Mouse (Mus musculus) left cerebral cortex, adult 11 months (tissue): ENCODE measurements at regions not wholly inside any gene's neighbourhood (a gene's known extent, or its start where the extent isn't known, plus 50 kb on each side); places are given as distances from the start of the nearest gene placed in this dataset.

Experiments
- DNase-seq: peaks from one replicate; pipeline ENCODE4 v3.0.0; 2022; ENCODE audit warnings: low spot score

DNA sequence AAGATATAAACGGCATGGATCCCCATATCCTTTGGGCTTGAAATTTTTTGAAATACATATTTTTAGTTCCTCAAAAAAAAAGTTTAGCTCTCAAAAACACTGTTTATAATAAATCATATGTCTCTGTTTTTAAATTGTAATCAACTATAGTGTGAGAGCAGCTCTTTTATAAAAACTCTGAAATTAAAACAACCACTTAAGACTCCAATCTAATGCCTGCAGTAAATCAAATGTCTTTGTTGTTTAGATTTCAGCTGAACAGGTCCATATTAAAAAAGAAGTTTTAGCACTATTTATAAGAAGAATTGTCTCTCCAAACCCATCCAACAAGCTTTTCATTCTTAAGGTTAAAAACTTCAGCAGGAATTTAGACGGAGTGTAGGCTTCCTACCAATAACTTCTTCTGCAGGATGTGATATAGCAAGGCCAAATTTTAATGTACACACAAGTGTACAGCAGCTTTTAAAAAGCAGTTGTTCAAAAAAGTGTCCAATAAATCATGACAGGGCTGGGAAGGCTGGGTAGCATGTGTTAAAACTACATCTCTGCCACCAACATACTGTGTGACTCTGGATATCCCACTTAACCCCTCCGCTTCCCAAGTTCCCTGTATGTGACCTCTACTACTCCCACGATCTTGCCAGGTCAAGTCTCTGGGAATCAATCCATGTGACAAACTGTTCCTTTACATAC, 160.6 kb upstream of the Paip1 start:
- DNase-seq, result no peak

DNA sequence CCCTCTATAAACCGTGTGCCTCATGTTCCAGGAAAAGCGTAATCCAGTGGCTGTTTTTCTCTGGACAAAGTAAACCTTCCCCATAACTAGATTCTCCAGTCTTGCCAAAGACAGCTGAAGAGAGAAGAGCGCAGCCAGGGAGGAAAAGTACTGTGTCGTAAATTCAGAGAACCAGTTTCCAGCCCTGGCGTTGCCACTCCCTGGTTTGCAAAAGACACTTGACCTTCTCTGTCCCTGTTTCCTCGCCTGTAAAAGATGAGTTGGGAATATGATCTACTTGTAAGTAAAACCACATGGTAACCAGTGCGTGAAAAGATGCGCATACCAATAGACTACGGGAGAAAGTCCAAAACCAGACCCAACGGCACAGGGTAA, 160.1 kb upstream of the Paip1 start:
- DNase-seq, result no peak

DNA sequence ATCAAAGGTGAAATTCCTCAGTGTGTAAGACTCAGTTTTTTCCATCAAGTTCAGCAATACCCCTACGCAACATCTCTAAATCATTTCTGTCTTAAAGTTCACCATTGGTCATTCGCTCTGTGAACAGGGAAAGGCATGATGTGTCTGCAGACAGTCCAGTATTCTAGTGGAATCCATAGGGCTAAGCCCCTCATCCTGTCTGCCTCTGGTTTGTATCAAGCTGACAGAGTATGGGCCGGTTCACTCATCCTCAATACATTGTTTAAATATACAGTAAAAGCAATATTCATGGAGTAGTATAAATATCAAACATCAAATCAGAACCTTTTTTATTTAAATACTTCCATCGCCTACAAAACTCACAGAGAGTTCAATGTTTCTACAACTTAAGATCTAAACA, 152.9 kb upstream of the Paip1 start:
- DNase-seq, result no peak

DNA sequence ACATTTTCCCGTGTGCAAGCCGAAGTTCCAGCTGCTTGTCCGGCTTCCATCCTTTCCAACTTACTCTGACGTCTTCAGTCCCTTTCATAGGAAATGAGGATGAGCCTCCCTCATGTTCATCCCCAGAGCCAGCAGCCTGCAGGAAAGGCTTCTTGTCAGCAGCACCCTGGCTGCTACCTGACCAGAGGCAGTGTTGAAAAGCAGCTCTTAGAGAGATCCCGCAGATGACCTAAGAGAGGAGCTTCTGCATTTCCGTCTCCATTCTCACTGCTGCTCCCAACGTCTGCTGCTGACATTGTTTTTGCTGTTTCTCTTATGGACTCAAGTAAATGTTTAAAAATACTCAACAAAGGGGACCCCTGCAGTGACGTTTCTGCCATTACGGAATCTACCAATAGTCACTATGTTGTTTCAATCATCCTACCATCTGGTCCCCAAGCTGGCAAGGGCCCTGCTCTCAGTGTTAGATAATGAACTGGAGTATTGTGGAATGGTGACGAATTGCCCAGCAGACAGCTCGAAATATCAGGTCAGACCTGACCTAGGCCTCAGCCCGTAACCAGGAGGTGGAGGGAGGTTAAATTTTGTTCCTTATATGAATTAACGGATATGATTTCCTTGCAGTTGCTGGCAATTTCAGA, 151.0 kb upstream of the Paip1 start:
- no peak for DNase-seq

DNA sequence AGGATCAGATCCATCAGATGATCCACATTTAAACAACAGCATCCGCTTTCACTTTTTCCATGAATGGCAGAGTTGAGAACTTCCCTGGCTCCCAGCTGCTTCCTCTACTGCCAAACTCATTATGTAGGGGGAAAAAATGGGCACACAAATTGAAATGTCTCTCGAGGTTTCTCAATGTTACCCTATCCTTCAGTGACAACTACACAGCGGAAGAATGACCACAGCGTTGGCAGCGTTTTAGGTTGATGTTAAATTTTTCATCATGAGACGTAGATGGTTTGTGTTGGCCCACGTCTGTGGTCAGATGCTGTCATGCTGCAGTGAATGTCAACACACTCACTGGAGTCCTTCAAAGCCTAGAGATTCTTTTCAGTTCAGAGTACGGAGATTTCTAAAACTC, 149.0 kb upstream of the Paip1 start:
- DNase-seq, result no peak

DNA sequence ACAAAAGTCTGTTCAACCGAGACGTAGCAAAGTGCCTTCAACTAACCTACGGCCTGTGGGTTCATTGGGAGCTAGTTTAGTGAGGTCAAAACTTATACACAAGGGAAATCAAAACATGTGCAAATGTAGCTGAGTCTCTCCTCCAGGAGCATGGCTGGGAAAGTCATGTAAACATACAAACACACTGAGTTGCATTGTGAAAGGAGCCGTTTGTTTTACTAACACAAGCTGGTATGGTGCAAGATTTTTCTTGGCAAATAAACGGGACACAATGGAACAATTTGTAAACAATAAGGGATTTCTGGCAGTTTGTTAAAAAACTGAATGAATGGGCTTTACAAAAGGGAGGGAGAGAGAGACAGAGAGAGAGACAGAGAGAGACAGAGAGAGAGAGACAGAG, 147.8 kb upstream of the Paip1 start:
- no peak for DNase-seq

DNA sequence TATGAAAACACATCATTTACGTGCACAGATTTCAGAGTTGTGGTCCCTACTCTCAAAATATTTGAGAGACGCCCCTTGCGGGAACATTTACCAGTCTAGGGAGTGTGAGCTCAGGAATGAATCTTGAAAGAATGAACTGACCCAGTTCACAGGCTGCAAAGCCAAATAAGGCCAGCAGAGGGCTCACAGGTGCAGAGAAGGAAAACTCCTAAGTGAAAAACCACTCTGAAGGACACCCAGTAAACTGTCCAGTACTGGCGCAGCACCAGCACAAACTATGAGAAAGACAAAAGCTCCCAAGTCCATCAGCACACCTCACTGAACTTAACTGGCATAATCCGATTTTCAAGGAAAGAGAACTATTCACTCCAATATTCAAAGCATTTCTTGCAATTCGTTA, 145.0 kb upstream of the Paip1 start:
- peak; percentile 11 for DNase-seq

DNA sequence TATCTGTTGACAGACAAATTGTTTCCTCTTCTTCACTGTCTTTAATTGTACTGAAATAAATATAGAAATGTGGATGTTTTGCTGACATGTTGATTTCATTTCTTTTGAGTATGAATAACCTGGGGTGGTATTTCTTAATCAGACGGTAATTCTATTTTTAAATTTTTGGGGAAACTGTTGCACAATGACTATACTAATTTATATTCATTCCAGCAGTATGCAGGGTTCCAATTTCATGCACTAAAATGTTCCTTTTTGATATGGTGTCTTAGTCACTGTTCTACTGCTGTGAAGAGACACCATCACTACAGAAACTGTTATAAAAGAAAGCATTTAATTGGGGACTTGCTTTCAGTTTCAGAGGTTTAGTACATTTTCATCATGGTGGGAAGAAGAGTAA, 119.2 kb upstream of the Paip1 start:
- no peak for DNase-seq

DNA sequence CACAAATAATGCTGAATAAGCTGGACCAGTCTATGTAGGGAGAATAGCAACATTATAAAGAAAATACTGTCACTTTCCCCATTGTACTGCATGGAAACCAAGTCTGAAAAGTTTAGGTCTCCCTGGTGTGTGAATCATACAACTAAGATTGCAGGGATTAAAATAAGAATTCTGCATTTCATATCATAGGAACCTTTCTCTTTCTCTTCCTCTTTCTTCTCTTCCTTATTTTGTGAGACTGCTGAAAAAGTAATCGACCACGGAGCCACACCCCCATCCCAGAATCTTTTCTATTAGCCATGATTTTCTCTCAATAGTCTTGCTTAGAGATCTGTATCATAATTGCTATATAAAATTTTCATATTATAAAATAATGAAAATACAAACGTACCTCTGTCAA, 118.4 kb upstream of the Paip1 start:
- DNase-seq, result no peak

DNA sequence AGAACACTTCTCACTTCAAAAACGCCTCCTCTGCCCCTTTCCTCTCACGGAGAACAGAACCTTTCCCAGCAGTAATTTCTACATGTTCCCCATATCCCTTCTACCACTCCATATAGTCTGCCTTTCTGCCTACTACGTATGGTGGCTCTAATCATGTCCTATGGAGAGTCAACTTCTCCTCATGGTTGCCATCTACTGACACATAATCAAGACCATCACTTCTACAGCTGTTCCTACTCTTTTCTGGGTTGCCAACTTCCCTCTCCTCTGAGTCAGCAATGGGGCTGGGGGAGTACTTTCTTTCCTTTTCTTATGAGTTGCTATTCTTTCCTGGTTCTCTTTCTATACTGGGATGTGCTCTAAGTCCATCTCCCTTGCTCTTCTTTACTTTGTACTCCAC, 114.0 kb upstream of the Paip1 start:
- no peak for DNase-seq

DNA sequence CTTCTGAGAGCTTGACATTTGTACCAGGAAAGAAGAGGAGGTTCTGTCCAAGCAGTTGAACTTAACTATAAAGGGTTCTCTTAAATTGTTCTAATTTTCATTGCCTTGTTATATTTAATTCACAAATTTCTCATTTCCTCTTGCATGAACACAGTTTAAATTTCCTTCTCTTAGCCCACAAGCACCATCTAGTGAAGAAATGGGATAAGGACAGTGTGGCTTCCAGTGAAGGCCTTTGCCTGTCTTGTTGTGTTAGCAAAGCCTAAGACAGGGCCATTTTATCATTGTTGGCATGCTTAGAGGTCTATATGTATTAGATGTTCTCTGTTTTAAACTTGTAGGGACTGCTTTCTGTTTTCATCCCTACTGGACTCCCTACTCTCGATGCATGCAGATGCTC, 110.0 kb upstream of the Paip1 start:
- no peak for DNase-seq

DNA sequence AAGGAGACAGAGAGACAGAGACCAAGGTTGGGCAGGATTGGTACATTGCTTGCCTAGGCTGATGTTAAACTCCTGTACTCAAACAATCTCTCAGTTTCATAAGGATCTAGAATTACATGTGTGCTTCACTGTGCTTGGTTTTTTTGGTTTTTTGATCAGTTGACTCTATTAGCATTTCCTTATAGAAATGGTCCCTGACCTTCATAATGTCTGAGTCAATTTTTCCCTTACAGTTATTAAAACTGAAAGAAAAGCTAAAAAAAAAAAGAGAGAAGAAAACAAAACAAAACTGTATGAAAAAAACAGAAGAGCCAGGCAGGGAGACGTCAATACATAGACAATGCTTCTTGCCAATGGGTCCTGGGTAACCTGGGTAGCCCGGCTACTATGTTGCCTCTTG, 102.9 kb upstream of the Paip1 start:
- DNase-seq, result no peak

DNA sequence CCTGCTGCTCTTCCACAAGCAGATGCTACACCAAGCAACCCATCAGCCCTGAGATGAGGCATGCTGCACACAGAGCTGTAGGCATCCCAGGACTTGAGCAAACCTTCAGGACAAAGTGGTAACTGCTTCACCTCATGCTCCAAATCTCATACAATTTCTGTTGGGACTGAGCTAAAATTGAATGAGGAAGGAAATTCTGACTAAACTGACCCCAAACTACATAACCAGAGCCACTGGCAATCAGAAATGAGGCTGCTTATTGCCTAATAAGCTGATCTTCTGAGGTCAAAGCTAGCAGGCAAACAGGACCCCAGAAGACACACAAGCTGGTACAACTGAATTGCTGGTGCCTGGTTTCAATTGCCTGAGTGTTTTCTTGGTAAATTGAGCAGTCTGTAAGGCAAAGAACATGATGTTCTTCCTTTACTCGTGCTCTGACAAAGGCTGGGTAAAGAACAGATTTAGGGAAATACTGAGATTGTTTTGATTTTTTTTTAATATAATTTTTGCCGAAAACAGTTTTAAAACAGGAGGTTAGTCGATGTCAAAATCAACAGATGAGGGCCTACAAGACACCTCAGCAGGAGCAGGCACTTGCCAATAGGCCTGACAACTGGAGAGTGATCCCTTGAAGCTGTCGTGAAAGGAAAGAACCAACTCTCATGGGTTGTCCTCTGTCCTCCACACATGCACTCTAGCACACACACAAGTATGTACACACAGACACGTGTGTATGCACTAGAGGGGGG, 101.3 kb upstream of the Paip1 start:
- DNase-seq, result no peak

DNA sequence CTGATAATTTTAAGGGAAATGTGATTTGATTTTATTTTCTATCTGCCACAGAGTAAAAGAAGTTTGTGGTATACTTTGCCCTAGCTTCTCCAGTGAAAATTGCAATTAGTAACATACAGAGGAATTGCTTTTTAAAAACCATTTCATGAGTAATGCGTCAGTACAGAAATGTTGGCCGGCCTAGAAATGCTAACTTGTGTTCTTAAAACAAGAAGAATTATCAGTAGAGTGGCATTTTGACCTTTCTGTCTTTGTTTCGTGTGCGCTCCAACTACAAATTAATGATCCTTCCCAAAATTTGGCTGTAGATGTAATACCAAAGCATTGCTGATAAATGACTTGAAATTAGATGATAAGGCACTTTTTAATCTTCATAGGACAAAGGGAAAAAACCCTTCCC, 99.7 kb upstream of the Paip1 start:
- DNase-seq, result no peak

DNA sequence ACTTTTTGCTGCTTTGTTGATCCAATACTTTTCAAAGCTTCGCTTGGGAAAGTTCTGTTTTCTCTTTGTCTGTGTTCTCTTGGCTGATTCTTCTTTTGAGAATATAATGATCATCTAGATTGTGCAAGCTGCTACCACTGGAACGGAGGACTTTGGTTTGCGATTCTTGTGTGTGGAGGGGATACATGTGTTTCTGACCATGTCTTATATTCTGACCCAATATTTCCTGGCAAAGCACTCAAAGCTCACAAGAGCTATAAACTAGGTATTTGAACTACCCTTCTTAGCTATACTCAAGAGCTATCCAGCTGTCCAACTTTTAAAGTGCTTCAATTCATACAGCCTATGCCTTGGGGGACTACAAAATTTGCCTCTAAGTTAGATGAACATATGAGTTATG, 96.6 kb upstream of the Paip1 start:
- no peak for DNase-seq

DNA sequence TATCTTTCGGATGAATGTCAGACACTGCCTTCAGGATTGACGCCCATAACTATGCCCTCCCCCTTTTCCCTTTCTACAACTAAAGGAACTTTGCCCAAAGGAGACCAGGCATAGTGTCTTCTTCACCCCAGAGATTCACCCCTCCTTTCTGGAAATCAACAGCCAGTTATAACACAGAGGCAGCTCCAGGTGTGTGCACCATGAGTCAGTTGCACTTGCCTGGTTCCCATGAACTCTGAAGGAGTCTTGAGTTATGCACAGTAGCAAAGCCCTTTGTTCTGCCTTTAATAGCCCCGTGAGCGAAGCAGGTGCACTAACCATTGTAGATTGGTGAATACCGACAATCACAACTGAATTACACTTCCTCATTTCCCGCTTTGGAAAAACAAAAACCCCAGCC, 94.5 kb upstream of the Paip1 start:
- no peak for DNase-seq

DNA sequence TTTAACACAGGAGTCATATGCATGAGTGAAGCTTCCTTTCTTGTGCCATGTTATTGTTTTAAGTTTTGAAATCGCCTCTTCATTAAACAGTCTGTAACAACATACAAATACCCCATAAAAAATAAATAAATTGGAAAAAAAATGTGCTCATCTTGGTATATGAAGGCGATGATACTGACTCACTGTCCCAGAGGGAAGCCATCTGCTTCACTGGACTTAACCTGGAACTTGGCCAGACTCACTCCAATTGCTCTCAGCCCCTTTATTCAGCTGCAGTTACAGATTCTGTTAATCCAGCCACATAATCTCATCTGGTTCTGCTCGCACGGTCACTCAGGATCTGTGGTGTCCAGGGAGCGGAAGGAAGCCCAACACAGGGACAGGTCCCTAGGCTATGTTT, 90.5 kb upstream of the Paip1 start:
- DNase-seq, result no peak

DNA sequence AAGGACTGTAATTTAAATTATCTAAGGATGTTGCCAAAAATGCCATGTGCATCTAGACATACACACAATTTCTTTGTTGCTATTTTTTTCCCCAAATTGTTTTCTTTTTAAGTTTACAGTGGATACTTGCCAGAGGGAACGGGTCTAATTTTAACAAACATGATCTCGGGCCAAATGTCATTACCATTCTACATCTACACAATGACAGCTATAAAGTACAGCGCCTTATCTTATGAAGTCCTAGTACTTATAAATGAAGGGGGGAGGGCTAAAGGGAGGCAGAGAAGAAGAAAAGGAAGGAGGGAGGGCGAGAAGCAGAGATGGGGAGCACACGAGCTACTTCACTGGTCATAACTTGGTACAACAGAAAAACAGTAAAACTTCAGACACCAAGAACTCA, 89.4 kb upstream of the Paip1 start:
- no peak for DNase-seq

DNA sequence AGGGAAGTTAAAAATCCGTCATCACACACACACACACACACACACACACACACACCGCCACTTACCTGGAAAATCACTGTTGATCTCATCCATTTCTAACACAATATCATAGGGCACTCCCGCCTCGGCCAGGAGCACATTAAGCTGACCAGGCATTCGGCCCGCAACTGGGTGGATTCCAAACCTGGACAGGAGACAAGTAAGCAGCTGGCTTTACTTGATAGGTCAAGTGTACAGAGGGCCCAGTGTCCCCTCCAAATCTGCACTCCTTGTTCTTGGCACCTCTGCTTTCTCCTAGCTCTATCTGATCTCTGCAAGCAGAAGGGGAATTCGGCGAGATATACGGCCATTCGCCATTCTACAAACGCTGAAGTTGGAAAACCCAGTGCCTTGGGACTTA, 88.6 kb upstream of the Paip1 start:
- no peak for DNase-seq

DNA sequence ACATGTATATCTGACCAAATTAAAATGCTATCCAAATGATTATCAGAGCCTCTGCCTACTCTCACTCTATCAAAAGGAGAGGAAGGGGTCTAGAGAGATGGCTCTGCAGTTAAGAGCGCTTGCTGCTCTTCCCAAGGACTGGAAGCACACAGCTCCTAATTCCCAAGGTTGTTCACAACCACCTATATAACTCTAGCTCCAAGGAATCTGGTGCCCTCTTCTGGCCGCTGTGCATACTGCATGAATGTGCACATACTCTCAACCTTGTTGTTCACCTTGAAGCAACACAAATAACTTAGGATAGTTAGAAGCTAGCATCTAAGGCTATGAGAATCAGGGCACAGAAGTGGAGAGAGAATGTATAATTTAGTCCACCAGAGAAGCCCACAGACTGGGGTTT, 86.6 kb upstream of the Paip1 start:
- DNase-seq, result no peak

DNA sequence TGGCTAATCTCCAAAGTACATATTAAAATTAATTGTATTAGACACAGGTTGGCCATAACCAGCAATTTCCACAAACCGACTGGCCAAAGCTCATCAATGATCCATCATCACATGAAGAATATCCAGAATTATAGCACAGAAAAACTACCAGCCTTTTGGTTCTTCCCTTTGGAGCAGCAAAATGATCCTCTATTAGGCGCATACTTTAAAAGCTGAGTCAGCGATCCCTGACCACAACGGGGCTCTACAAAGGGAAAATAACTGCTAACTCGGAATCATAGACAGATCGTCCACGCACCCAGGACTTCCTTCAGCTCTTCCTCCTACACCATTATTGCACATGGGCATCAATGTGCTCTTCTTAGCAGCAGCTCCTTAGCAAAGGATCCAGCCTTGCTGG, 85.6 kb upstream of the Paip1 start:
- DNase-seq, result no peak

DNA sequence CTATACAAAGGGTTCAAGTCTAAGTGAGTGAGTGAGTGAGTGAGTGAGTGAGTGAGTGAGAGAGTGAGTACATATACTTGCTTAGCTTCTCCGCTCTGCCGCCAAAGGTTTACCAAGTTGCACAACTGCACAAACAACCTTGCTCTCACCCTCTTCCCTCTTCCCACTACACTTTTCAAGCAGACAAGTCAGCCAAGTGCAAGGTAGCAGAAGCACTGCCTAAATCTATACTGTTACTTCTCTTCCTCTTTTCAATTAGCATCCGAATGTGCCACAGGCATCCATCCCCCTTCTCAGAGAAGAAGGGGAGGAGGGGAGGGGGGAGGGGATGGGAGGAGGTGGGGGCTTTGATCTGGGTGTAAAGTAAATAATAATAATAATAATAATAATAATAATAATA, 80.4 kb upstream of the Paip1 start:
- no peak for DNase-seq

DNA sequence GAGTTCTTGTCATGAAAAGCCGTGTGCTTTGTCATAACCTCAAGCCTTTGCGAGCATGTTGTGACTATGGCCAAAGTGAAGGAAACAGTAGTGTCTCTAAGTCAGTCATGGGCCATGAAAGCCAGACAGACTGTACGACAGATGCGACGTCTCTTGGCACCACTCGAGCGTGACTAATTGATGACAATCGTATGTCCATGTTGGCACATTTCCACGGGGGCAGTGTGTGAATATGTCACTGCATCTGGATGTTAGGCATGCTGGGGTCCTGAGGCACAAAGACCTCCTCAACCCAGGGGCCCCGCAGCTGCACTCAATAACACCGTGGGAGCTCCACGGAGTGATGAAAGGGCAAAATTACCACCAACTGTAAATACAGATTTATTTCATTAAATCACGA, 77.1 kb upstream of the Paip1 start:
- DNase-seq, result no peak

DNA sequence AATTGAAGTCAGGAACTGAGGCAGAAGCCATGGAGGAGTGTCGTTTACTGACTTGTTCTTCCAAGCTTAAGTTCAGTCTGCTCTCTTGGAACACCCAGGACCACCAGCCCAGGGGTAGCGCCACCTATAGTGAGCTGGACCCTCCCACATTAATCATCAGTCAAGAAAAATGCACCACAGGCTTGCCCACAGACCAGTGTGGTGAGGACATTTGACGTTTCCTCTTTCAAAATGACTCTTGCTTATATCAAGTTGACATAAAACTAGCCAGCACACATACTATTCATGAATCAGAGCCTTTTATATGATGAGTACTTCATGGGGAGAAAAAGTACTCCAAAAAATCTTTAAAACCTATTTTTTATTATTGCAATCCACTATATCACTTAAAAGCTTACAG, 69.7 kb upstream of the Paip1 start:
- DNase-seq, result no peak
